Mouse (Mus musculus): ENCODE data around the gene Samd4b. TPM values are rescaled to one million over a fixed set of nuclear protein-coding genes. Genes with fewer than 3 reads are reported as not detected.
A peak's percentile ranks its signal among the peaks of the same experiment; 100 is the strongest.

Gene Samd4b
- total and polyA plus RNA-seq, 2 experiments from 2014 or later, result 19.2 to 56.0 TPM

GRCm38 (mm10) chr7:28385196-28385595 lies 212.7 kb downstream of the Samd4b start:
- Histone ChIP-seq H3K9me3 (ENCODE audit: low read length) (no peaks in the 10 kb centered on the region), H3K4me2 (ENCODE audit: low read depth, low read length, poor library complexity, severe bottlenecking) (no peak overlapping the region), H3K27ac (ENCODE audit: low read depth, low read length) (no peak overlapping the region), H3K9ac (replicated peaks; ENCODE audit: low read length, poor library complexity, severe bottlenecking) (no peak overlapping the region), H3K4me1 (ENCODE audit: insufficient read depth, low read length) (no peaks in the 10 kb centered on the region), H3K36me3 (ENCODE audit: insufficient read depth, low read length) (peaks cover 19% of the 10 kb centered on the region), H3K4me3 (ENCODE audit: low read depth, low read length) (no peak overlapping the region), H3K27me3 (ENCODE audit: insufficient read depth, low read length) (no peaks in the 10 kb centered on the region)
- no peak for ATAC-seq (ENCODE audit: low FRiP score)
- no peak for DNase-seq (ENCODE audit: low spot score)
- WGBS, result 92% methylated on average over 9 of the region's 9 CpGs
- no peak for TF ChIP-seq CTCF (IDR thresholded peaks at IDR 0.05)

- H3K4me2 ChIP-seq (ENCODE audit: low read depth, low read length, poor library complexity, severe bottlenecking), result no peak overlapping the region
- H3K27ac ChIP-seq (ENCODE audit: low read depth, low read length), result no peak overlapping the region
- no peak overlapping the region for H3K4me3 ChIP-seq (ENCODE audit: low read depth, low read length)
- no peaks in the 10 kb centered on the region for H3K4me1 ChIP-seq (ENCODE audit: insufficient read depth, low read length)
- no peaks in the 10 kb centered on the region for H3K27me3 ChIP-seq (ENCODE audit: insufficient read depth, low read length)
- DNase-seq (ENCODE audit: low spot score) (no peak), ATAC-seq (ENCODE audit: low FRiP score) (no peak)
- no peaks in the 10 kb centered on the region for H3K9me3 ChIP-seq (ENCODE audit: low read length)
- no peak for TF ChIP-seq CTCF (IDR thresholded peaks at IDR 0.05)
- H3K36me3 ChIP-seq (ENCODE audit: insufficient read depth, low read length), result peaks cover 12% of the 10 kb centered on the region; the same call in 1 of the 2 replicates
- 83% methylated on average over 6 of the region's 6 CpGs for WGBS
- H3K9ac ChIP-seq (replicated peaks; ENCODE audit: low read length, poor library complexity, severe bottlenecking), result no peak overlapping the region
Measured at GRCm38 (mm10) chr7:28384162-28384561, 213.8 kb downstream of the Samd4b start.

- no peak overlapping the region for H3K4me3 ChIP-seq (ENCODE audit: low read depth, low read length)
- H3K9ac ChIP-seq (replicated peaks; ENCODE audit: low read length, poor library complexity, severe bottlenecking), result no peak overlapping the region
- no peak overlapping the region for H3K4me2 ChIP-seq (ENCODE audit: low read depth, low read length, poor library complexity, severe bottlenecking)
- H3K4me1 ChIP-seq (ENCODE audit: insufficient read depth, low read length), result no peaks in the 10 kb centered on the region
- no peaks in the 10 kb centered on the region for H3K9me3 ChIP-seq (ENCODE audit: low read length)
- peaks cover 7% of the 10 kb centered on the region; the same call in 1 of the 2 replicates for H3K36me3 ChIP-seq (ENCODE audit: insufficient read depth, low read length)
- ATAC-seq (ENCODE audit: low FRiP score) (no peak), DNase-seq (ENCODE audit: low spot score) (no peak)
- no peaks in the 10 kb centered on the region for H3K27me3 ChIP-seq (ENCODE audit: insufficient read depth, low read length)
- 87% methylated on average over 4 of the region's 4 CpGs for WGBS
- no peak overlapping the region for H3K27ac ChIP-seq (ENCODE audit: low read depth, low read length)
- TF ChIP-seq CTCF (IDR thresholded peaks at IDR 0.05), result no peak
Measured at GRCm38 (mm10) chr7:28383606-28384005, 214.3 kb downstream of the Samd4b start.

- H3K9me3 ChIP-seq (ENCODE audit: low read length), result no peaks in the 10 kb centered on the region
- no peak overlapping the region for H3K4me2 ChIP-seq (ENCODE audit: low read depth, low read length, poor library complexity, severe bottlenecking)
- DNase-seq (ENCODE audit: low spot score), result peak; percentile 25
- 74% methylated on average over 11 of the region's 11 CpGs for WGBS
- 0 out of 2 replicates have a peak overlapping the region, but pooled peaks have one; percentile 3 for H3K27ac ChIP-seq (ENCODE audit: low read depth, low read length)
- H3K36me3 ChIP-seq (ENCODE audit: insufficient read depth, low read length), result peaks cover 7% of the 10 kb centered on the region; the same call in 1 of the 2 replicates
- H3K27me3 ChIP-seq (ENCODE audit: insufficient read depth, low read length), result no peaks in the 10 kb centered on the region
- ATAC-seq (ENCODE audit: low FRiP score), result no peak
- H3K4me3 ChIP-seq (ENCODE audit: low read depth, low read length), result no peak overlapping the region
- H3K4me1 ChIP-seq (ENCODE audit: insufficient read depth, low read length), result no peaks in the 10 kb centered on the region; the same call in 1 of the 2 replicates
- H3K9ac ChIP-seq (replicated peaks; ENCODE audit: low read length, poor library complexity, severe bottlenecking), result no peak overlapping the region
- TF ChIP-seq CTCF (IDR thresholded peaks at IDR 0.05), result no peak
Measured at GRCm38 (mm10) chr7:28382981-28383396, 215.0 kb downstream of the Samd4b start.

- H3K9ac ChIP-seq (replicated peaks; ENCODE audit: low read length, poor library complexity, severe bottlenecking), result no peak overlapping the region
- WGBS, result 69% methylated on average over 11 of the region's 12 CpGs
- no peak overlapping the region; the same call in 1 of the 2 replicates for H3K27ac ChIP-seq (ENCODE audit: low read depth, low read length)
- H3K9me3 ChIP-seq (ENCODE audit: low read length), result no peaks in the 10 kb centered on the region
- peak overlapping the region; percentile 38 for H3K4me2 ChIP-seq (ENCODE audit: low read depth, low read length, poor library complexity, severe bottlenecking)
- ATAC-seq (ENCODE audit: low FRiP score) (no peak), DNase-seq (ENCODE audit: low spot score) (no peak)
- H3K27me3 ChIP-seq (ENCODE audit: insufficient read depth, low read length), result no peaks in the 10 kb centered on the region
- peaks cover 7% of the 10 kb centered on the region; the same call in 1 of the 2 replicates for H3K36me3 ChIP-seq (ENCODE audit: insufficient read depth, low read length)
- TF ChIP-seq CTCF (IDR thresholded peaks at IDR 0.05), result no peak
- no peak overlapping the region for H3K4me3 ChIP-seq (ENCODE audit: low read depth, low read length)
- no peaks in the 10 kb centered on the region; the same call in 1 of the 2 replicates for H3K4me1 ChIP-seq (ENCODE audit: insufficient read depth, low read length)
Measured at GRCm38 (mm10) chr7:28382347-28382951, 215.5 kb downstream of the Samd4b start.

- Histone ChIP-seq H3K9ac (replicated peaks; ENCODE audit: low read length, poor library complexity, severe bottlenecking) (0 out of 2 replicates have a peak overlapping the region, but pooled peaks have one; percentile 36), H3K36me3 (ENCODE audit: insufficient read depth, low read length) (peaks cover 7% of the 10 kb centered on the region; the same call in 1 of the 2 replicates), H3K4me1 (ENCODE audit: insufficient read depth, low read length) (no peaks in the 10 kb centered on the region; the same call in 1 of the 2 replicates), H3K4me2 (ENCODE audit: low read depth, low read length, poor library complexity, severe bottlenecking) (peak overlapping the region; percentile 38), H3K9me3 (ENCODE audit: low read length) (no peaks in the 10 kb centered on the region), H3K4me3 (ENCODE audit: low read depth, low read length) (peak overlapping the region; percentile 12; the same call in 1 of the 2 replicates), H3K27me3 (ENCODE audit: insufficient read depth, low read length) (no peaks in the 10 kb centered on the region), H3K27ac (ENCODE audit: low read depth, low read length) (peak overlapping the region; percentile 52)
- DNase-seq (ENCODE audit: low spot score) (peak; percentile 37), ATAC-seq (ENCODE audit: low FRiP score) (no peak)
- 5% methylated on average over 20 of the region's 20 CpGs for WGBS
- no peak for TF ChIP-seq CTCF (IDR thresholded peaks at IDR 0.05)
Measured at GRCm38 (mm10) chr7:28381938-28382337, 216.0 kb downstream of the Samd4b start.

Data from midbrain, postnatal 0 days (tissue).